Mouse (Mus musculus) retina, embryonic 14.5 days (tissue): ENCODE measurements around the gene Gdpd4.

Experiments used
- DNase-seq: peaks from one replicate; pipeline ENCODE4 v3.0.0-alpha.2; 2015; ENCODE audit warnings: low spot score

Gene Gdpd4

DNA sequence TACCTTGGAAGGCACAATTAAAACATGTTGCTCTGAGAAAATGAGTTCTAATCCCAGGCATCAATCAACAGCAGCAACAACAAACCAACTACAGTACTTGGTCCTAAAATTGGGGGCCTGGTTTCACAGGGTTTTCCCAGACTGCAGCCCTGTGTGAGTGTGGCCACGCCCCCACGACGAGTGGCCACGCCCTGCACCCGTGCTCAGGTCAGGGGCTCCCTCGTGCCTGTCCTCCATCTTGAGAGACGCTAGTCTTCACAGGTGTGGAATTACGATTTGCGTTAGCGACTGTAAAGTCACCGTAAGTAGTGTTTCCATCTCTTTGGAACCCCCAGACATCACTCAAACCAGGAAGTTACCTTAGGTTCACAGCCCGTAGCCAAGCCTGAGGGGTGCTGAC lies at the start of gene Gdpd4:
Gdpd4 (plus strand) TSS at position 214 of the 400 bp plus-strand sequence.
- no peak for DNase-seq

DNA sequence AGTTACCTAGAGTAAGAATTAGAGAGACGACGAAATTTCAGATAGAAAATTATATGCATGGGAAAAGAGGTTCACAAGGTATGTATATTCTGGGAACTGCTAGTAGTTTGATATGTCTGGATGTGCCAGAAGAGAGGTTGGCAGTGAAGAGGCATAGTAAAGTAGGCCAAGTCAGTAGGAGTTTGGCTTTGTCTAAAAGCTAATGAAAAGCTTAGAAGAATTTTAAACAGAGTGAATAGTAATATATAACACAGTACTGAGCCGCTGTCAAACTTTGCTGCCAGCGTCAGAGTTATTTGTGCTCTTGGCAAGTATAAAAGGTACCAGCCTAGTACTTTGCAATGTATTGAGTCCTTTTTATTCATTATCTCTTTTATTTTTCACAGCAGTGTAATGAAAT lies 47.4 kb upstream of the Gdpd4 start:
- DNase-seq = no peak

- no peak for DNase-seq
Observed at GRCm38 (mm10) chr7:97873317-97873716, 46.4 kb upstream of the Gdpd4 start.

- DNase-seq = no peak
Observed at GRCm38 (mm10) chr7:97877846-97878538, 41.8 kb upstream of the Gdpd4 start.

- DNase-seq = no peak
Observed at GRCm38 (mm10) chr7:97911646-97912045, 8.1 kb upstream of the Gdpd4 start.

- no peak for DNase-seq
Observed at GRCm38 (mm10) chr7:97914833-97915516, 4.8 kb upstream of the Gdpd4 start.

- no peak for DNase-seq
Observed at GRCm38 (mm10) chr7:97925819-97926218, 6.1 kb downstream of the Gdpd4 start.

DNA sequence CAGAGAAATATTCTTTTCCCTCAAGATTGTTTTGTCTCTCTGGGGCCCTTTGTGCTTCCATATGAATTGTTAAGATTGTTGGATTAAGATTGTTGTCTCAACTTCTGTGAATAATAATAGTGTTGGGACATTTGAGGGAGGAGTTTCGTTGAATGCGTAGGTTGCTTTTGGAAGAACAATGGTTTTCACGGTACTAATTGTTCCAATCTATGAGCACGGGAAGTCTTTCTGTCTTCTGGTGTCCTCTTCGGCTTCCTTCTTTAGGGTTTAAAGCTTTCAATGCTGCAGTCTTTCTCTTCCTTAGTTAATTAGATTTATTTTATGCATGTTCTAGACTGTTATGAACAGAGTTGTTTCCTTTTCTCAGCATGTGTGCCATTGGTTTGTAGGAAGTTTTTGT lies 7.2 kb downstream of the Gdpd4 start:
- DNase-seq = no peak

- no peak for DNase-seq
Observed at GRCm38 (mm10) chr7:97944485-97944884, 24.7 kb downstream of the Gdpd4 start.

DNA sequence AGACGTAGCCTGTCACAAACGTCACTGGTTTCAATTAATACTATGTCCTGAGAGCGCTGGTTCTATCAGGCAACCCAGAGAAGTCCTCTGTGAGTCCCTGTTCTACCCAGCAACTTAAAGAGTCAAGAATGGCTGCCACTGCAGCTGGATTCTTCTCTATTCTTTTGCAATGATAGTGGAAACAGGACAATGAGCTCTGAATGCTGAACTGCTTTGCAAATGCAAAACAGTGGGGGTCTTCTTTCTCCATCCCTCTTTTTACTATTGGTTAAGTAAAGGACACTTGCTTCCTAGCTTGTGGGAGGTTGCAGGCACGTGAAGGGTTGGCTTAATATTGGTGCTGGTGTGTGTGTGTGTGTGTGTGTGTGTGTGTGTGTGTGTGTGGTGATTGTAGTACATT lies 52.7 kb downstream of the Gdpd4 start:
- DNase-seq = no peak

GRCm38 (mm10) chr7:97977463-97977862 lies 57.7 kb downstream of the Gdpd4 start:
- peak; percentile 75 for DNase-seq

GRCm38 (mm10) chr7:97984108-97984834 lies 64.5 kb downstream of the Gdpd4 start:
- DNase-seq = peak; percentile 74

DNA sequence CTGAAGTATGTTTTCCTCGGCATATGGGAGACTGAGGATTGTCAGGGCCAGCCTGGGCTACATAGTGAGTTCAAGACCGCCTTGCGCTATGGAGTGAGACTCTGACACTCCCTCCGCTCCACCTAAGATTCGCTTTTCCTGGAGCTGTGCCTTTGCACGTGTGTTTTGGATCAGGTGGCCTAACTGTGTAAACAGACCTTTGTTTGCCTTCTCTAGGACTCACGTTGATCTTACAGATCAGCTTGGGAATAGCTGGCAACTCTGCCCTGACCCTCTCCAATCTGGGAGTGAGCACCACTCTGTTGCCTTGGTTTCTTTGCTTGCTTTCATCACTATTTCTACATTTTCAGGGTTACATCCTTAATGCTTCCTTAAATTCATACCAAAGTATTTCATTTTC lies 82.9 kb downstream of the Gdpd4 start:
- no peak for DNase-seq

GRCm38 (mm10) chr7:98048101-98048824 lies 128.5 kb downstream of the Gdpd4 start:
- no peak for DNase-seq

DNA sequence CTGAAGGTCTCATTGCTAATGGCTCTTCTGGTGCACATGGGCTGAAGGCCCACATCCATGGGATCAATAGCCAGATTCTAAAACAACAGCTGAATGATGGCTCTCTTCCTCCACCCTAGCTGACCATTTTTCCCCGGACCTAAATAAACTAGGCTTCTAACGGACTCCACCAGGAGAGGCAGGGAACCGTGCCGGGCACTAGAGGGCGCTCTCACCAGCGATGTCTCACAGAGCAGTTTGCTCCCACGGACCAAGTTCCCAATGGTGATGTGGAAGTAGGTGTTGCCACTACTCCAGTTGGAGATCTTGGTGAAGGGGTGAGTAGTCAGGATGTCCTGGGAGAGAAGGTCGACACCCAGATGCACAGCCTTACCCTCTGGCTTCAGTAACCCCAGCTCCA lies 132.2 kb downstream of the Gdpd4 start:
- DNase-seq = no peak

DNA sequence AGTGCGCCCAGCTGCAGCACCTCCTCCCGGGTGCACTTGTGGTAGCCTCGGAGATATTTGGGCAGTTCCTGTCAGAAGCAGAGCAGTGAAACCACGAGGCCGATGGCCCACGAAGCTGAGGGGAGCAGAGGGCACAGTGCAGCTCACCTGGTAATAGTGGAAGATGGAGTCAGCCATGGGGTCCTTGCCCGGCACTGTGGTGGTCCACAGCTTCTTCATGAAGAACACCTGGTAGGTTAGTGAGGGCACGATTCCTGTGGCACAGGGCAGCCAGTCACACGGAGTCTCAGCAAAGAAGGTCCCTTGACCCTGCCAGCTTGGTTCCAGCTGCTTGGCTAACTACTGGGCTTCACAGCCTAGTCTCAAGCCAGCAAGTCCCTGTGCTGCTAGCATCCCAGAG lies 134.7 kb downstream of the Gdpd4 start:
- DNase-seq = no peak

GRCm38 (mm10) chr7:98054942-98055341 lies 135.2 kb downstream of the Gdpd4 start:
- DNase-seq = no peak

- DNase-seq = no peak
Observed at GRCm38 (mm10) chr7:98066229-98066628, 146.5 kb downstream of the Gdpd4 start.

- peak; percentile 93 for DNase-seq
Observed at GRCm38 (mm10) chr7:98071620-98072019, 151.9 kb downstream of the Gdpd4 start.

DNA sequence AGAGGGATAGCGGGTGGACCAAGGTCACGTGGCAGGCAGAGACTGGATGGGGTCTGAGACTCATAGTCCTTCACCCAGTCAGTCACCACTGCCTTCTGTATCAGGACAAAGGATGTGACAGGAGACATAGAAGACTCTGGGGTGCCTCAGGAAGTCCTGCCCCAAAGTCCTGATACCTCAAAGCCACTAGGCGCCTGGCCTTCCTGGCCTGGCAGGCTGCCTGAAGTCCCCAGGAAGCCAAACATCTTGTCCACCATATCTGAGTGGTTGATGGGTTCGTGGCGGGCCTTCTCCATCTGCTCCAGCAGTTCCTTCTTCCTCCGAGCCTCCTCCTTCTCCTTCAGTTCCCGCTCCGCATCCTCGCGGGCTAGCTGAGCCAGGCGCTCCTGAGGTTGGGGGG lies 157.7 kb downstream of the Gdpd4 start:
- DNase-seq = no peak

GRCm38 (mm10) chr7:98082376-98082775 lies 162.6 kb downstream of the Gdpd4 start:
- no peak for DNase-seq

DNA sequence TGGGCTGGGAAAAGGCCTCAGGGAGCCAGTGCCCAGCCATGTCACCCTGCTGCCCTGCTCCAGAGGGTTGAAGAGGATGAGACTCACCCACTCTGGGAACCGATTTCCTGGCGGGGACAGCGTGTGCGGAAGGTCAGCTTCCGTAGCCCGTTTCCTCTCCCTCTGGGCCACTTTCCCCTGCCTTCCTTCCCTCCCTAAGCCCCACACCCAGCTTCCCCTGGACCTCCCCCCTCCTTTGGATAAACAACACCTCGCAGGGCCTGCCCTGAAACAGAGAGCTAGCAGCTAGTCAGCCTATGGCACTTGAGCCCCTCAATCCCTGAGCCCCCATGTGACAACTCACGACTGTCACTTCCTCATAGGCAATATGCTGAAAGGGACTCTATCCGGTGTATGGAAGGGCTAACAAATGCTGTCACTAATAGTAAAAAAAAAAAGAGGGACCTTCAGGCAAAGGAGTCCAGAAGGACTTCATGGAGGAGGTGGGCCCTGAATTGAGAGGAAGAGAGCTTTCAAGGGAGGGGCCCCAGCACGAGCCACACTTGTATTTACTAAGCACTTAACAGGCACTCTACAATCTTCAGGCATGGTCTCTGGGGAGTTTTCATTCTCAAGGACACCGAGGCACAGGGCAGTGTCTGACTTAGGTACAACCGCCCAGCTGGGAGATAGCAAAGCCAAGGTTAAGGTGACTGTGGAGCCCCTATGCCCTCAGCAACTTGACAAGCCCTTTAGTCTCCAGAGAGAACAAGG lies 165.0 kb downstream of the Gdpd4 start:
- DNase-seq = no peak
